Mouse (Mus musculus): ENCODE measurements around the gene Rab10.

DNA sequence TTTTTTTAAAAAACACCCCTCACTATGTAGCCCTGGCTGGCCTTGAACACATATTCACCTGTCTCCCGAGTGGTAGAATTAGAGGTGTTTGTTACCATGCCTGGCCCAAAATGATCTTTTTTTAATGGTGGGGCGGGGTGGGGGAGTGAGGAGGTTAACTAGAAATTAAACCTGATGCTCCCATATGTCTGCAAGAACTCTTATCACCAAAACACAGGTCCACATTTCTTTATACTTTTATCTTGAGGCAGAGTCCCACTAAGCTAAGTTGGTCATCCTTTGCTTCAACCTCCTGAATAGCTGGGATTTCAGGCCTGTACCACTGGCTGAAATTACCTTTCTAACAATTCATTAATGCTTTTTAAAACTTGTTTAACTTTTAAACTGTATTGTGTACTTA is 13.7 kb downstream of the Rab10 start:
- TF ChIP-seq MAX (IDR thresholded peaks at IDR 0.05): no peak
- TF ChIP-seq CTCF (IDR thresholded peaks at IDR 0.05; ENCODE audit: control insufficient read depth, insufficient read depth, insufficient read length): no peak
- no peak for TF ChIP-seq USF1 (IDR thresholded peaks at IDR 0.05; ENCODE audit: low read depth)
- no peak for TF ChIP-seq MYOG (IDR thresholded peaks at IDR 0.05; ENCODE audit: control insufficient read depth, extremely low read depth, insufficient read length)
